Mouse (Mus musculus): ENCODE measurements around the gene BC017158.

The BC017158 gene

GRCm38 (mm10) chr7:128309216-128309615, 11.2 kb upstream of the BC017158 start:
- DNase-seq (ENCODE audit: low read depth, low spot score), result no peak

GRCm38 (mm10) chr7:128307851-128308250, 9.9 kb upstream of the BC017158 start:
- DNase-seq (ENCODE audit: low read depth, low spot score), result no peak

GRCm38 (mm10) chr7:128304907-128305306, 6.9 kb upstream of the BC017158 start:
- peak; percentile 73 for DNase-seq (ENCODE audit: low read depth, low spot score)

- no peak for DNase-seq (ENCODE audit: low read depth, low spot score)
Measured at GRCm38 (mm10) chr7:128304198-128304597, 6.2 kb upstream of the BC017158 start.

- no peak for DNase-seq (ENCODE audit: low read depth, low spot score)
Measured at GRCm38 (mm10) chr7:128302151-128302550, 4.2 kb upstream of the BC017158 start.

GRCm38 (mm10) chr7:128300952-128301351, 3.0 kb upstream of the BC017158 start:
- no peak for DNase-seq (ENCODE audit: low read depth, low spot score)

- no peak for DNase-seq (ENCODE audit: low read depth, low spot score)
Measured at GRCm38 (mm10) chr7:128298481-128299342, 742 bp upstream of the BC017158 start.

- DNase-seq (ENCODE audit: low read depth, low spot score), result peak; percentile 39
Measured at GRCm38 (mm10) chr7:128297291-128297616, 716 bp downstream of the BC017158 start.

GRCm38 (mm10) chr7:128296514-128296913, 1.5 kb downstream of the BC017158 start:
- DNase-seq (ENCODE audit: low read depth, low spot score), result no peak

- no peak for DNase-seq (ENCODE audit: low read depth, low spot score)
Measured at GRCm38 (mm10) chr7:128294785-128295184, 3.2 kb downstream of the BC017158 start.

GRCm38 (mm10) chr7:128288923-128289544, 8.9 kb downstream of the BC017158 start:
- DNase-seq (ENCODE audit: low read depth, low spot score), result peak; percentile 71

GRCm38 (mm10) chr7:128285060-128285459, 12.9 kb downstream of the BC017158 start:
- DNase-seq (ENCODE audit: low read depth, low spot score), result no peak

GRCm38 (mm10) chr7:128284047-128284446, 13.9 kb downstream of the BC017158 start:
- DNase-seq (ENCODE audit: low read depth, low spot score), result no peak

GRCm38 (mm10) chr7:128282532-128283244, 15.3 kb downstream of the BC017158 start:
- DNase-seq (ENCODE audit: low read depth, low spot score), result no peak

- no peak for DNase-seq (ENCODE audit: low read depth, low spot score)
Measured at GRCm38 (mm10) chr7:128281765-128282164, 16.2 kb downstream of the BC017158 start.

GRCm38 (mm10) chr7:128279750-128280149, 18.2 kb downstream of the BC017158 start:
- DNase-seq (ENCODE audit: low read depth, low spot score), result no peak

- peak; percentile 62 for DNase-seq (ENCODE audit: low read depth, low spot score)
Measured at GRCm38 (mm10) chr7:128276051-128276450, 21.9 kb downstream of the BC017158 start.

GRCm38 (mm10) chr7:128271496-128271895, 26.5 kb downstream of the BC017158 start:
- DNase-seq (ENCODE audit: low read depth, low spot score), result no peak

GRCm38 (mm10) chr7:128270431-128270850, 27.5 kb downstream of the BC017158 start:
- DNase-seq (ENCODE audit: low read depth, low spot score), result peak; percentile 85

- no peak for DNase-seq (ENCODE audit: low read depth, low spot score)
Measured at GRCm38 (mm10) chr7:128267813-128268212, 30.2 kb downstream of the BC017158 start.

GRCm38 (mm10) chr7:128267391-128267790, 30.6 kb downstream of the BC017158 start:
- peak; percentile 56 for DNase-seq (ENCODE audit: low read depth, low spot score)

- no peak for DNase-seq (ENCODE audit: low read depth, low spot score)
Measured at GRCm38 (mm10) chr7:128266056-128266455, 31.9 kb downstream of the BC017158 start.

Measured in ZHBTc4 (cell line).